Comparison of ENCODE assay signal across 18 mouse cellular contexts in genomic region chrX:6418140-6418539, GRCm38 (mm10). TPM values are rescaled to one million over a fixed set of nuclear protein-coding genes. Genes with fewer than 3 reads are reported as not detected.
"Had no signal": no experiment of that assay in that cellular context is flagged by ENCODE, and none has a peak within 500 bp of the region (broad histone marks: within the 10 kb centered on the region; RNA-seq: fewer than 3 reads in every experiment).

No protein-coding gene starts in this region.

- H3K9ac ChIP-seq: liver, embryonic 15.5 days; midbrain, embryonic 15.5 days; neural tube, embryonic 13.5 days; stomach, embryonic 15.5 days had no signal

- H3K9me3 ChIP-seq: limb, embryonic 10.5 days; liver, embryonic 15.5 days; midbrain, embryonic 15.5 days; neural tube, embryonic 13.5 days; stomach, embryonic 15.5 days had no signal

- H3K4me1 ChIP-seq: liver, embryonic 15.5 days; midbrain, embryonic 15.5 days; neural tube, embryonic 13.5 days; stomach, embryonic 15.5 days had no signal

- H3K27ac ChIP-seq: left cerebral cortex, adult 2 months; limb, embryonic 10.5 days; liver, embryonic 15.5 days; macrophage; midbrain, embryonic 10.5 days; midbrain, embryonic 15.5 days; neural tube, embryonic 13.5 days; stomach, embryonic 15.5 days had no signal

- H3K4me2 ChIP-seq: liver, embryonic 11.5 days; liver, embryonic 15.5 days; midbrain, embryonic 15.5 days; neural tube, embryonic 13.5 days; stomach, embryonic 15.5 days had no signal

- H3K27me3 ChIP-seq: liver, embryonic 15.5 days; midbrain, embryonic 15.5 days; neural tube, embryonic 13.5 days; stomach, embryonic 15.5 days had no signal

- DNase-seq: kidney, postnatal 25 days; lung, adult 2 months; lung, postnatal 10 days; retina, postnatal 1 day; right cerebral cortex, postnatal 4 days; spleen, adult 18-20 months; thymus, postnatal 36 days had no signal

- H3K4me3 ChIP-seq: left cerebral cortex, adult 2 months; limb, embryonic 10.5 days; liver, embryonic 15.5 days; midbrain, embryonic 10.5 days; midbrain, embryonic 15.5 days; neural tube, embryonic 13.5 days; stomach, embryonic 15.5 days had no signal

- H3K36me3 ChIP-seq: liver, embryonic 15.5 days; midbrain, embryonic 15.5 days; neural tube, embryonic 13.5 days; stomach, embryonic 15.5 days had no signal

- ATAC-seq: intestine, postnatal 0 days; midbrain, embryonic 15.5 days had no signal

RNA-seq across cellular contexts. Expression of gene Shroom4, which starts 18.5 kb away (rescaled TPM):
- total RNA-seq: monocyte, adult 5-6 weeks had no signal
